Mouse (Mus musculus) heart, embryonic 16.5 days (tissue): ENCODE results near the gene Babam2. TPM values are rescaled to one million over a fixed set of nuclear protein-coding genes. Genes with fewer than 3 reads are reported as not detected.

Source experiments
- ATAC-seq: fragments of 200-750 bp; cut with Nextera tagmentation; replicated peaks from 2 replicates; pipeline ENCODE4 v1.8.0; 2017; ENCODE audit warnings: moderate number of reproducible peaks; ENCODE audit not compliant: insufficient read depth, low FRiP score; ENCODE audit errors: extremely low read depth
- H3K27ac ChIP-seq: fragments of 300-500 bp; sonication (generic); 2 replicates; pipeline ENCODE4 v1.5.1; 2014; ENCODE audit warnings: mild to moderate bottlenecking, low read length, control low read depth, moderate library complexity
- H3K27me3 ChIP-seq: fragments of 300-500 bp; sonication (generic); 2 replicates; pipeline ENCODE4 v1.6.1; 2014; ENCODE audit warnings: low read length, mixed read lengths; ENCODE audit not compliant: control insufficient read depth, insufficient read depth
- H3K36me3 ChIP-seq: fragments of 300-500 bp; sonication (generic); 2 replicates; pipeline ENCODE4 v1.6.1; 2014; ENCODE audit not compliant: control insufficient read depth, insufficient read depth
- H3K4me1 ChIP-seq: fragments of 300-500 bp; sonication (generic); 2 replicates; pipeline ENCODE4 v1.6.1; 2014; ENCODE audit warnings: low read length, mixed read lengths; ENCODE audit not compliant: control insufficient read depth, insufficient read depth
- H3K4me2 ChIP-seq: fragments of 300-500 bp; sonication (generic); 2 replicates; pipeline ENCODE4 v1.6.1; 2014; ENCODE audit warnings: low read depth, mild to moderate bottlenecking, control low read depth, low read length
- H3K4me3 ChIP-seq: fragments of 300-500 bp; sonication (generic); 2 replicates; pipeline ENCODE4 v1.5.1; 2014; ENCODE audit warnings: mild to moderate bottlenecking, control low read depth, low read length
- H3K9ac ChIP-seq: fragments of 300-500 bp; sonication (generic); 2 replicates; pipeline ENCODE4 v1.6.1; 2014; ENCODE audit warnings: low read length, control low read depth
- H3K9me3 ChIP-seq: fragments of 300-500 bp; sonication (generic); replicated peaks from 2 replicates; pipeline ENCODE4 v1.6.1; 2016; ENCODE audit warnings: low read length; ENCODE audit not compliant: control insufficient read depth
- WGBS: fragments of 180-500 bp; shearing (Covaris S2); extraction: QIAGEN DNeasy Blood & Tissue Kit; methylation state at CpG from one replicate; pipeline ENCODE4 v1.1.7; 2014; 5-methylcytosine and 5-hydroxymethylcytosine counted together
- polyA plus RNA-seq: library from polyadenylated mRNA; unstranded; fragments of >200 nt; fragmentation: Nextera tagmentation; extraction: Ambion mirVana; gene quantifications from 2 replicates; pipeline ENCODE4 v1.2.1, GENCODE M21; 2015

The Babam2 gene
- polyA plus RNA-seq, 1 experiment from 2014 or later, result 39.9 TPM

GRCm38 (mm10) chr5:32068616-32069015 is 371.1 kb downstream of the Babam2 start:
- H3K9me3 ChIP-seq, result no peaks in the 10 kb centered on the region
- H3K9ac ChIP-seq, result no peak overlapping the region
- no peak overlapping the region for H3K4me3 ChIP-seq
- no peaks in the 10 kb centered on the region for H3K27me3 ChIP-seq
- no peak overlapping the region for H3K27ac ChIP-seq
- no peaks in the 10 kb centered on the region for H3K36me3 ChIP-seq
- peaks cover 27% of the 10 kb centered on the region for H3K4me1 ChIP-seq
- no peak overlapping the region for H3K4me2 ChIP-seq
- no peak for ATAC-seq
- 82% methylated on average over 3 of the region's 3 CpGs for WGBS

GRCm38 (mm10) chr5:32069096-32069495 is 371.6 kb downstream of the Babam2 start:
- Histone ChIP-seq H3K4me1 (peaks cover 27% of the 10 kb centered on the region), H3K27ac (no peak overlapping the region), H3K4me3 (no peak overlapping the region), H3K27me3 (no peaks in the 10 kb centered on the region), H3K36me3 (no peaks in the 10 kb centered on the region), H3K9me3 (no peaks in the 10 kb centered on the region), H3K4me2 (no peak overlapping the region), H3K9ac (no peak overlapping the region)
- ATAC-seq, result no peak
- 80% methylated on average over 4 of the region's 4 CpGs for WGBS

- Histone ChIP-seq H3K27ac (0 out of 2 replicates have a peak overlapping the region, but pooled peaks have one; percentile 24), H3K4me3 (no peak overlapping the region)
- WGBS, result 60% methylated on average over 10 of the region's 10 CpGs
These were observed 372.2 kb downstream of the Babam2 start for GRCm38 (mm10) chr5:32069566-32070169.

GRCm38 (mm10) chr5:32070781-32071180 is 373.3 kb downstream of the Babam2 start:
- no peak overlapping the region for H3K9ac ChIP-seq
- H3K36me3 ChIP-seq, result no peaks in the 10 kb centered on the region
- H3K27me3 ChIP-seq, result no peaks in the 10 kb centered on the region
- WGBS, result 88% methylated on average over 3 of the region's 3 CpGs
- no peak overlapping the region for H3K4me3 ChIP-seq
- H3K27ac ChIP-seq, result no peak overlapping the region
- no peak overlapping the region for H3K4me2 ChIP-seq
- ATAC-seq, result no peak
- no peaks in the 10 kb centered on the region for H3K9me3 ChIP-seq
- H3K4me1 ChIP-seq, result peaks cover 22% of the 10 kb centered on the region

More at GRCm38 (mm10) chr5:32069566-32070169, 372.2 kb downstream of the Babam2 start:
- Histone ChIP-seq H3K4me1 (peaks cover 27% of the 10 kb centered on the region), H3K4me2 (no peak overlapping the region), H3K27me3 (no peaks in the 10 kb centered on the region), H3K9me3 (no peaks in the 10 kb centered on the region), H3K9ac (no peak overlapping the region), H3K36me3 (no peaks in the 10 kb centered on the region)
- ATAC-seq, result no peak

- Histone ChIP-seq H3K36me3 (no peaks in the 10 kb centered on the region), H3K9me3 (no peaks in the 10 kb centered on the region), H3K4me3 (no peak overlapping the region), H3K27me3 (no peaks in the 10 kb centered on the region), H3K27ac (no peak overlapping the region), H3K9ac (no peak overlapping the region), H3K4me1 (peaks cover 16% of the 10 kb centered on the region), H3K4me2 (no peak overlapping the region)
- no peak for ATAC-seq
- 75% methylated on average over 4 of the region's 4 CpGs for WGBS
These were observed 373.8 kb downstream of the Babam2 start for GRCm38 (mm10) chr5:32071314-32071713.

- Histone ChIP-seq H3K36me3 (no peaks in the 10 kb centered on the region), H3K9ac (no peak overlapping the region), H3K9me3 (no peaks in the 10 kb centered on the region), H3K4me3 (no peak overlapping the region), H3K27me3 (no peaks in the 10 kb centered on the region), H3K27ac (no peak overlapping the region), H3K4me1 (peaks cover 11% of the 10 kb centered on the region), H3K4me2 (no peak overlapping the region)
- no peak for ATAC-seq
- 91% methylated on average over 5 of the region's 5 CpGs for WGBS
These were observed 374.3 kb downstream of the Babam2 start for GRCm38 (mm10) chr5:32071824-32072223.

GRCm38 (mm10) chr5:32072877-32073276 is 375.4 kb downstream of the Babam2 start:
- no peak overlapping the region for H3K4me2 ChIP-seq
- H3K4me3 ChIP-seq, result no peak overlapping the region
- H3K36me3 ChIP-seq, result no peaks in the 10 kb centered on the region
- H3K9ac ChIP-seq, result no peak overlapping the region
- WGBS, result 96% methylated on average over 3 of the region's 3 CpGs
- H3K9me3 ChIP-seq, result no peaks in the 10 kb centered on the region
- H3K4me1 ChIP-seq, result peaks cover 8% of the 10 kb centered on the region; the same call in 1 of the 2 replicates
- H3K27me3 ChIP-seq, result no peaks in the 10 kb centered on the region
- ATAC-seq, result no peak
- H3K27ac ChIP-seq, result no peak overlapping the region

GRCm38 (mm10) chr5:32074053-32074452 is 376.6 kb downstream of the Babam2 start:
- 71% methylated on average over 3 of the region's 3 CpGs for WGBS
- H3K4me3 ChIP-seq, result no peak overlapping the region
- ATAC-seq, result no peak
- H3K4me2 ChIP-seq, result no peak overlapping the region
- H3K36me3 ChIP-seq, result no peaks in the 10 kb centered on the region
- peaks cover 8% of the 10 kb centered on the region; the same call in 1 of the 2 replicates for H3K4me1 ChIP-seq
- no peaks in the 10 kb centered on the region for H3K9me3 ChIP-seq
- no peak overlapping the region for H3K9ac ChIP-seq
- H3K27ac ChIP-seq, result no peak overlapping the region
- no peaks in the 10 kb centered on the region for H3K27me3 ChIP-seq

GRCm38 (mm10) chr5:32077139-32077538 is 379.7 kb downstream of the Babam2 start:
- ATAC-seq, result no peak
- Histone ChIP-seq H3K4me3 (no peak overlapping the region), H3K4me2 (no peak overlapping the region), H3K27ac (no peak overlapping the region), H3K9ac (no peak overlapping the region), H3K4me1 (peaks cover 6% of the 10 kb centered on the region), H3K36me3 (no peaks in the 10 kb centered on the region), H3K27me3 (no peaks in the 10 kb centered on the region), H3K9me3 (no peaks in the 10 kb centered on the region)
- WGBS, result 86% methylated on average over 3 of the region's 3 CpGs
